Mouse (Mus musculus) CH12.LX (cell line): Measurements from ENCODE around the gene Nek4. TPM values are rescaled to one million over a fixed set of nuclear protein-coding genes. Genes with fewer than 3 reads are reported as not detected.

ENCODE experiments used
- DNase-seq: peaks from one replicate; pipeline ENCODE4 v3.0.0-alpha.2; 2013; ENCODE audit errors: extremely low read depth
- H3K27ac ChIP-seq: 2 replicates; pipeline ENCODE4 v1.5.1; 2012; ENCODE audit warnings: low read depth, mild to moderate bottlenecking, control low read depth, moderate library complexity; ENCODE audit not compliant: insufficient read depth
- H3K27me3 ChIP-seq: replicated peaks from 2 replicates; pipeline ENCODE3; 2012; ENCODE audit warnings: inconsistent platforms
- H3K36me3 ChIP-seq, 2 experiments: replicated peaks in 1 of 2; 2 replicates each; pipeline versions ENCODE3 to v1.6.1; 2012; ENCODE audit warnings: inconsistent platforms in 1 of 2, low read length in 1 of 2, mild to moderate bottlenecking in 1 of 2, mixed read lengths in 1 of 2, moderate library complexity in 1 of 2; ENCODE audit not compliant: control insufficient read depth in 1 of 2, insufficient read depth in 1 of 2
- H3K4me1 ChIP-seq, 2 experiments: 2 replicates each; pipeline ENCODE4 v1.6.1; 2012; ENCODE audit warnings: inconsistent platforms in 1 of 2, moderate library complexity in 1 of 2; ENCODE audit not compliant: insufficient read depth in 2 of 2, control insufficient read depth in 1 of 2
- H3K4me2 ChIP-seq: 2 replicates; pipeline ENCODE4 v1.6.1; 2012; ENCODE audit warnings: low read depth, mild to moderate bottlenecking, control low read depth; ENCODE audit not compliant: poor library complexity, insufficient read depth, severe bottlenecking
- H3K4me3 ChIP-seq, 3 experiments: fragments of 150-350 bp in 1 of 3; sonication (generic) in 1 of 3; replicated peaks in 1 of 3; 2 replicates each; pipeline versions ENCODE3 to v1.5.1; 2011 to 2012; ENCODE audit warnings: low read depth in 2 of 3, low read length in 2 of 3, mild to moderate bottlenecking in 2 of 3, moderate library complexity in 2 of 3, control low read depth in 1 of 3, improper control_type of control experiment in 1 of 3, inconsistent platforms in 1 of 3, mixed read lengths in 1 of 3; ENCODE audit not compliant: poor library complexity in 1 of 3
- H3K79me2 ChIP-seq: replicated peaks from 2 replicates; pipeline ENCODE4 v1.6.1; 2012; ENCODE audit warnings: mild to moderate bottlenecking, moderate library complexity; ENCODE audit not compliant: control insufficient read depth, poor library complexity, insufficient read depth, severe bottlenecking; ENCODE audit errors: extremely low read depth
- H3K9ac ChIP-seq: 2 replicates; pipeline ENCODE4 v1.6.1; 2012; ENCODE audit warnings: low read depth, mild to moderate bottlenecking, control low read depth, moderate library complexity; ENCODE audit not compliant: insufficient read depth
- H3K9me3 ChIP-seq: replicated peaks from 2 replicates; pipeline ENCODE3; 2012; ENCODE audit warnings: low read length, inconsistent platforms, mixed read lengths
- BHLHE40 ChIP-seq: IDR thresholded peaks from 2 replicates; pipeline ENCODE4 v1.6.1; 2011; ENCODE audit warnings: mild to moderate bottlenecking, low read depth, low read length, improper control_type of control experiment
- CHD2 ChIP-seq: IDR thresholded peaks from 2 replicates; pipeline ENCODE4 v1.6.1; 2011; ENCODE audit warnings: low read length, improper control_type of control experiment
- E2F4 ChIP-seq: IDR thresholded peaks from 2 replicates; pipeline ENCODE4 v1.6.1; 2011; ENCODE audit warnings: low read depth, low read length, improper control_type of control experiment; ENCODE audit not compliant: insufficient replicate concordance
- GABPA ChIP-seq: IDR thresholded peaks from 2 replicates; pipeline ENCODE4 v1.6.1; 2012; ENCODE audit warnings: low read depth, low read length, improper control_type of control experiment, inconsistent platforms; ENCODE audit not compliant: insufficient replicate concordance
- HCFC1 ChIP-seq: IDR thresholded peaks from 2 replicates; pipeline ENCODE4 v1.6.1; 2012; ENCODE audit warnings: low read depth, mild to moderate bottlenecking, inconsistent platforms, low read length, improper control_type of control experiment
- JUND ChIP-seq: conservative IDR thresholded peaks from 2 replicates; pipeline ENCODE4 v1.6.1; 2011; ENCODE audit warnings: low read depth, low read length, improper control_type of control experiment
- KAT2A ChIP-seq: IDR thresholded peaks from 2 replicates; pipeline ENCODE4 v1.6.1; 2012; ENCODE audit warnings: low read length, improper control_type of control experiment, inconsistent platforms; ENCODE audit not compliant: insufficient replicate concordance
- MAFK ChIP-seq: IDR thresholded peaks from 2 replicates; pipeline ENCODE4 v1.6.1; 2011; ENCODE audit warnings: low read length, improper control_type of control experiment; ENCODE audit not compliant: insufficient replicate concordance
- POLR2AphosphoS2 ChIP-seq: IDR thresholded peaks from 2 replicates; pipeline ENCODE4 v1.6.1; 2011; ENCODE audit warnings: low read depth, low read length, improper control_type of control experiment
- RAD21 ChIP-seq: IDR thresholded peaks from 2 replicates; pipeline ENCODE4 v1.6.1; 2011; ENCODE audit warnings: low read depth, mild to moderate bottlenecking, low read length, improper control_type of control experiment, moderate library complexity
- SMC3 ChIP-seq: IDR thresholded peaks from 2 replicates; pipeline ENCODE4 v1.6.1; 2011; ENCODE audit warnings: low read depth, low read length, improper control_type of control experiment
- TCF12 ChIP-seq: IDR thresholded peaks from 2 replicates; pipeline ENCODE4 v1.6.1; 2014; ENCODE audit warnings: low read depth, mild to moderate bottlenecking, inconsistent platforms, low read length, improper control_type of control experiment
- dilution Hi-C: fragments of 300-500 bp; cut with MboI; formaldehyde crosslinking; loops from 2 replicates; pipeline ENCODE4 v1.14.3; 2020; ENCODE audit warnings: low sequenced_read_pairs; ENCODE audit not compliant: extremely low pct_unique_long_range_greater_than_20kb, extremely low pct_ligation_motif_present
- in situ Hi-C: fragments of 300-500 bp; cut with MboI; formaldehyde crosslinking; loops from 3 replicates; pipeline ENCODE4 v1.14.3; 2019; ENCODE audit warnings: low sequenced_read_pairs, low pct_ligation_motif_present, low pct_unique_long_range_greater_than_20kb, mixed read lengths
- polyA plus RNA-seq: library from polyadenylated mRNA; unstranded; fragments of >175 nt; gene quantifications from 2 replicates; pipeline ENCODE4 v1.2.1, GENCODE M21; 2012; ENCODE audit warnings: low read depth; ENCODE audit not compliant: insufficient read length
- total RNA-seq, 2 experiments: library from RNA; depleted of rRNA; stranded (reverse); fragments of 300-350 nt in 1 of 2; fragments of >200 nt in 1 of 2; gene quantifications; 2 replicates each; pipeline ENCODE4 v1.2.3; 2012 to 2014

The Nek4 gene
- total and polyA plus RNA-seq, 3 experiments, result 17.1 to 18.3 (median 17.4) TPM

GRCm38 (mm10) chr14:30902628-30903027 lies 48.5 kb upstream of the Nek4 start:
- TF ChIP-seq CHD2 (no peak), MAFK (no peak)
- in situ Hi-C loops, result no loop called here

GRCm38 (mm10) chr14:30903036-30903435 lies 48.1 kb upstream of the Nek4 start:
- H3K9me3 ChIP-seq, result peaks cover 8% of the 10 kb centered on the region
- peaks cover 25% of the 10 kb centered on the region for H3K27me3 ChIP-seq
- H3K27ac ChIP-seq, result no peak overlapping the region
- TF ChIP-seq RAD21, result no peak
- in situ Hi-C loops (no loop called here), dilution Hi-C loops (no loop called here)
- DNase-seq, result no peak
- no peak overlapping the region for H3K4me3 ChIP-seq
- H3K4me2 ChIP-seq, result no peak overlapping the region
- no peak overlapping the region for H3K9ac ChIP-seq
- H3K4me1 ChIP-seq, result peaks cover under 1 to 4% of the 10 kb centered on the region in 2 experiments
- H3K36me3 ChIP-seq, result no peaks in the 10 kb centered on the region
- H3K79me2 ChIP-seq, result no peaks in the 10 kb centered on the region

More at GRCm38 (mm10) chr14:30902628-30903027, 48.5 kb upstream of the Nek4 start:
- peaks cover 8% of the 10 kb centered on the region for H3K9me3 ChIP-seq
- dilution Hi-C loops, result no loop called here
- H3K27me3 ChIP-seq, result peaks cover 27% of the 10 kb centered on the region
- H3K27ac ChIP-seq, result no peak overlapping the region
- peaks cover 0 to under 1% of the 10 kb centered on the region in 2 experiments; a peak in 1 of 4 replicates for H3K4me1 ChIP-seq
- no peak overlapping the region for H3K4me2 ChIP-seq
- no peaks in the 10 kb centered on the region for H3K79me2 ChIP-seq
- DNase-seq, result no peak
- no peaks in the 10 kb centered on the region for H3K36me3 ChIP-seq
- H3K4me3 ChIP-seq, result no peak overlapping the region
- H3K9ac ChIP-seq, result no peak overlapping the region

- H3K27me3 ChIP-seq, result peaks cover 18% of the 10 kb centered on the region
- H3K79me2 ChIP-seq, result no peaks in the 10 kb centered on the region
- H3K4me3 ChIP-seq, result no peak overlapping the region
- no peaks in the 10 kb centered on the region for H3K36me3 ChIP-seq
- in situ Hi-C loops, result no loop called here
- no peak for TF ChIP-seq JUND
- TF ChIP-seq HCFC1, result no peak
- no peak for TF ChIP-seq SMC3
- TF ChIP-seq E2F4, result no peak
- no peak for TF ChIP-seq BHLHE40
- no peak for TF ChIP-seq TCF12
- TF ChIP-seq GABPA, result no peak
- TF ChIP-seq POLR2AphosphoS2, result no peak
- TF ChIP-seq KAT2A, result no peak
- H3K4me2 ChIP-seq, result no peak overlapping the region
- H3K9me3 ChIP-seq, result peaks cover 6% of the 10 kb centered on the region
- no peak overlapping the region for H3K9ac ChIP-seq
- DNase-seq, result no peak
- dilution Hi-C loops, result no loop called here
- no peak overlapping the region for H3K27ac ChIP-seq
- H3K4me1 ChIP-seq, result peaks cover 4 to 7% of the 10 kb centered on the region in 2 experiments
These were observed 46.9 kb upstream of the Nek4 start for GRCm38 (mm10) chr14:30904307-30904706.
